Mouse (Mus musculus): ENCODE data around the gene 2310034G01Rik.

The 2310034G01Rik gene

DNA sequence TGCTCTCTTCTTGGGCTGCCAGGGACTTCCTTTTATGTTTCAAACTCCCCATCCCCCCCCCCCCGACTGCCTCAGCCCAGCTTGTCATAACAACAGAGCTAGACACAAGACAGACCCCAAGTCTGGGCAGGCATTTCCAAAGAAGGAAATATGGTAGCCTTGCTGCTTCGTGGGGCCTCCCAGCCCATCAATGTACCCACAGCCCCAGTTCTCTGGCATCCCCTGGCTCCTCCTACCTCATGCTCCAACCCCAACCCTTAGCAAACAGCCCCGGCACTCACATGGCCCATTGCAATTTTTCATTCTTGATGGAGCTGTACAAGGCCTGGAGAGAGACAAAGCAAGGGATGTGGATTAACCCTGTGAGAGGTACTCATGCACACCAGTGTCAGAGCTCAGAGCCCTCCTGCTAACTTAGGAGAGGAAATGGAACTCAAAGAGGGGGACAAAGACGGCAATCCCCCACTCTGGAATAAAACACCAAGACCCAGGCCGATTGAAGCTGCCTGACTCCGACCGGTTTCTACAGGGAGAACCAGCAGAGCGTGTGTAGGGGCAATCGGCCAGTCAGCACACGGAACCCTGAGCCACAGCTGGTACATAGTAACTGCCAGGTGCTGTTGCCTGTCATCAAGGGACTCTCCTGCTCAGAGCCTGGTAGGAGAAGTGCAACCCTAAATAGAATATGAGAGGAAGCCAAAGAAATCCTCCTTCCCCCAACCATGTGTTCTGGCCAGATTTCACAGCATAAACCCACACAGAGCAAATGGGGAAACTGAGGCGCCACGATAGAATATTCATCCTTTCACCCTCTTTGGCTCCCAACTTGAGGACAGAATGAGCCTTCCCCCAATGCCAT is 34.1 kb downstream of the 2310034G01Rik start:
- in situ Hi-C loops (cut with MboI, MseI), result no loop called here

DNA sequence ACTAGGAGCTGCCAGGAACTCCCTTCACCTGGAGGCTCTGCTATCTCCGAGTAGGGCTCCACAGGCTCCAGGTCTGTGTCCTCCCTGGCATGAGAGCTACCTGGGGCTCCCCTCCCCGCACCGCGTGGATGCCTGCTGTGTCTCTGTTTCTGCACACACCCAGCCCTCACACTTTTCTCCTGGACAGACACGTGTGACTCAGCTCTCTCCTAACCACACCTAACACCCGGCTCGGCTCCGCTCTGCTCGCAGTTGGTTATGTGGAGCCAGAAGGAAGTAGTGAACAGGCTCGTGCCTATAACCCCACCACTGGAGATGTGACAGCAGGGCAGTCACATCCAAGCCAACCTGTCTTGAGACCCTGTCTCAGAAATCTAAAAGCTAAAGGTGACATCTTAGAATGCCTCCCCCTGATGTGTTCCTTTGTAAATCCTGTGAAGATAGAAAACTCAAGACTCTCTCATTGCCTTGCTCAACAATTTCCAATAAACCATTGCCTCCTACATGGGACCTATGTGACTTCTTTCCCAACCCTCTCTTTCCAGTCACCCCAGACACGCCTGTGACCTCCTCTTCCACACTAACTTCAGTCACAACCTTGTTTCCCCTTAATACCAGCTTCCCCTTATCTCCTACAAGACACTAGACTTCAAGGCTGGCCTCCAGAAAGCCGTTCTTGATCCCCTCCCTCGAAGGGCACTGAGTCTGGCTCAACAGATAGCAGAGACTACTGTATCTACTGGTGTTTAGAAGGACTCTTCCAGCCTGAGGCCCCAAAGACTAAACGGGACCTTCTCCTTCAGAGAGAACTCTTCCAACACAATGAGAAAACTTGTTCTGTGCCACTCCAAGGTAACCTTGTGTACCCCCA is 35.0 kb downstream of the 2310034G01Rik start:
- in situ Hi-C loops (cut with MboI, MseI), result no loop called here

DNA sequence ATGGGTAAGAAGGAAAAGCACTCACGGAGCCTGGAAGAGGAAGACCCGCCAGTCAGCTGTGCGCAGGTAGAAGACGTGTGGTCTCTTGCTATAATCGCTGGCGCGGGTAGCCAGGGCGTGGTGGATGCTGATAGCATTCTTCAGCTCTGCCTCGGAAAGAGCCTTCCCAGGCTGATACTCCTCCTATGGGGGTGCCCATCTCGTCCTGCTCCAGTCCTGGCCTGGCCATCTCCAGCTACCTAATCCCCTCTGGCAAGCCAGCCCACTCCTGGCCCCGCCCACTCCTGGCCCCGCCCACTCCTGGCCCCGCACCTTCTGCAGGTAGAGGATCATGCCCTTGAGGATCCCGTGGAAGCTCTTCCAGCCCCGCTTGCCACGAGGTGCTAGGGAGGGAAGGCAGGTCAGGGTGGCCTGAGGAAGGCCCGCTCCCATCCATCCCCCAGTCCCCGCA is 35.9 kb downstream of the 2310034G01Rik start:
- in situ Hi-C loops (cut with MboI, MseI), result no loop called here

DNA sequence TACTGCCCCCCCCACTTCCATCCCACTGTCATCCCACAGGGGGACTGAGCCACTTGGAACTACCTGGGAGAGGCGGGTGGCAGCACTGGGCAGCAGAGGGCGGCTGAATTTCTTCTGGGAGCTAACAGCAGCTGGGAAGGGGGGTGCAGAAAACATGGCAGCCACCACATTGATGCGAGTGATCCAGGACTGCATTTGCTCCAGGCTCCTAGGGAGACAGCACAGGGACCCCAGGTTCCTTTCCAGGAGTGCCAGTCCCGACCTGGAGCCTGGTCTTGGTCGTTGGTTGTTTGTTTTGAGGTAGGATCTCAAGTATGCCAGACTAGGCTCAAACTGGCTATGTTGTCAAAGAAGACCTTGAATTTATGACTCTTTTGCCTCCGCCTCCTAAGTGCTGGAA is 36.5 kb downstream of the 2310034G01Rik start:
- in situ Hi-C loops (cut with MboI, MseI), result no loop called here

DNA sequence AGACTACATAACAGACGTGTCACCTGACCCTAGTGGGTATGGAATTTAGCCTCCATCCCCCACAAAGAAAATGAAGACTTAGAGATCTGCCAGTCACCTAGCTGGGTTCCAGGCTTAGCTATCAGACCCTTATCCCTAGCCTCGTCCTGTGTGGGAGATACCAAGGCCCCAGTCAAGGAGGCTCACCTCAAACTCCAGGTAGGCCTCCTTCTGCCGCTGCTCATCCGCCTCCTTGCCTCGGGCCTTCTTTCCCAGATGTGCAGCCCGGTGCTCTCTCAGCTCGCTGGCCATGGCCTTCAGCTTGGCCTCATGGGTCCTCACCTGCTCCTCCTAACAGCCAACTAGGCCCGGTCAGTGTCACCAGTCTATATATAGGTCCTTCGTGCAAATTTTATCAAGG is 37.0 kb downstream of the 2310034G01Rik start:
- in situ Hi-C loops (cut with MboI, MseI), result no loop called here

DNA sequence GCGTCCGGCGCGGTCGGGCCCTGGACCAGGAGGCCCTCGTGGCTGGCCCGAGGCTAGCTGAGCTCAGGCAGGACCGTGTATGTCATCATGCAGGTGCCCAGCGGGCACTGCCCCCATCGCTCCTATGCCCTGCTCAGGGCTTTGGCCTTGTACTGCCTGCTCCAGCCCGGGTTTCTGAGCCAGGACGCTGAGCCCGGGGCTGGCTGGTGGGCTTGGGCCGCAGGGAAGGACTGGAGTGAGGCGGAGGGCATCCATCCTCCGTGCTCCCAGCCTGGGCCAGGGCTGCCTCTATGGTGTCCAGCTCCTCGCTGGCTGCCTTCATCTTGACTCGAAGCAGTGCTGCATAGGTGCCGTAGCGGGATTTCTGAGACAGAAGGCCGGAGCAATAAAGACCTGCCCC is 37.5 kb downstream of the 2310034G01Rik start:
- in situ Hi-C loops (cut with MboI, MseI), result no loop called here

DNA sequence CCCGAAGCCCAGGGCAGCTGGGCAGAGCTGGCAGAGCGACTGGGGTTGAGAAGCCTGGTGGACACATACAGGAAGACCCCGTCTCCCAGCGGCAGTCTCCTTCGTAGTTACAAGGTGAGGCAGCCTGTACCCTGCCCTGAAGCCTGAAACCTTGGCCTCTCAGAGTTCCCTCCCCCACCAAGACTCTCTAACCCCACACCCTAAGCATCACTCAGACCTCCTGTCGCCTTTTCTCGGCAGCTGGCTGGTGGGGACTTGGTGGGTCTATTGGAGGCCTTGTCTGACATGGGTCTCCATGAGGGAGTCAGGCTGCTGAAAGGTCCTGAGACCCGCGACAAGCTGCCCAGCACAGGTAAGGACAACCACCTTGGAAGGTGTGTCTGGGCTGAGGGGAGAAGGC is 38.8 kb downstream of the 2310034G01Rik start:
- in situ Hi-C loops (cut with MboI, MseI), result no loop called here

DNA sequence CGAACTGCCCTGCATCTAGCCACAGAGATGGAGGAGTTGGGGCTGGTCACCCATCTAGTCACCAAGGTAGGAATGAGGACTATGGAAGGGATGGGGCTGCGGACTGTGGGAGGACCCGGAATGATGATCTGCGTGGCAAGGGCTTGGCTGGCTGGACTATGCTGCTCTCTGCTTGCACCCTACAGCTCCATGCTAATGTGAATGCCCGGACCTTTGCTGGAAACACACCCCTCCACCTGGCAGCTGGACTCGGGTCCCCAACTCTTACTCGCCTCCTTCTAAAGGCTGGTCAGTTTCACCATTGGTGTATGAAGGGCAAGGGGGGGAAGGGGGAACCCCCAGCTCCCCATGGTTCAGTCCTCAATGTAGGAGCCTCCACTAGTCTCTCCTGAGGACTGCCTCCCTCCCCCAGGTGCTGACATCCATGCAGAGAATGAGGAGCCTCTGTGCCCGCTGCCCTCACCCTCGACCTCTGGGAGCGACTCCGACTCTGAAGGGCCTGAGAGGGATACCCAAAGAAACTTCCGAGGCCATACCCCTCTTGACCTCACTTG is 39.7 kb downstream of the 2310034G01Rik start:
- in situ Hi-C loops (cut with MboI, MseI), result no loop called here

DNA sequence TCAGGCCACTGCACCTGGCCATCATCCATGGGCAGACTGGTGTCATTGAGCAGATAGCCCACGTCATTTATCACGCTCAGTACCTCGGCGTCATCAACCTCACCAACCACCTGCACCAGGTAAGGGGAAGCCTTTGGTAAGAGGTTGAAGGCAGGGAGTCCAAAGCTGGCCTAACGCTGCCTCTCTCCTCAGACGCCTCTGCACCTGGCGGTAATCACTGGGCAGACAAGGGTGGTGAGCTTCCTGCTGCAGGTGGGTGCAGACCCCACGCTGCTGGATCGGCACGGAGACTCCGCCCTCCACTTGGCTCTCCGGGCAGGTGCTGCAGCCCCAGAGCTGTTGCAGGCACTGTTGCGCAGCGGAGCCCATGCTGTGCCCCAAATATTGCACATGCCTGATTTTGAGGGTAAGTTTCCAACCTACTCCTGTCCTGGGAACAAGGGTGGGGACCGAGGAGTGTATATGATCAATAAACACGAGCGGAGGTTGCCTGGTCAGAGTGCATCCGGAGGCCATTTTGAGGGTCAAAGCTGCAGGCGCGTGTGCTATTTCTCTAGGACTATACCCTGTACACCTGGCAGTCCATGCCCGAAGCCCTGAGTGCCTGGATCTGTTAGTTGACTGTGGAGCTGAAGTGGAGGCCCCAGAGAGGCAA is 40.3 kb downstream of the 2310034G01Rik start:
- in situ Hi-C loops (cut with MboI, MseI), result loop anchor here (10.0 kb wide), 2 partner anchors 175 to 1275 kb away; partner anchors contain the start of gene Elovl3

DNA sequence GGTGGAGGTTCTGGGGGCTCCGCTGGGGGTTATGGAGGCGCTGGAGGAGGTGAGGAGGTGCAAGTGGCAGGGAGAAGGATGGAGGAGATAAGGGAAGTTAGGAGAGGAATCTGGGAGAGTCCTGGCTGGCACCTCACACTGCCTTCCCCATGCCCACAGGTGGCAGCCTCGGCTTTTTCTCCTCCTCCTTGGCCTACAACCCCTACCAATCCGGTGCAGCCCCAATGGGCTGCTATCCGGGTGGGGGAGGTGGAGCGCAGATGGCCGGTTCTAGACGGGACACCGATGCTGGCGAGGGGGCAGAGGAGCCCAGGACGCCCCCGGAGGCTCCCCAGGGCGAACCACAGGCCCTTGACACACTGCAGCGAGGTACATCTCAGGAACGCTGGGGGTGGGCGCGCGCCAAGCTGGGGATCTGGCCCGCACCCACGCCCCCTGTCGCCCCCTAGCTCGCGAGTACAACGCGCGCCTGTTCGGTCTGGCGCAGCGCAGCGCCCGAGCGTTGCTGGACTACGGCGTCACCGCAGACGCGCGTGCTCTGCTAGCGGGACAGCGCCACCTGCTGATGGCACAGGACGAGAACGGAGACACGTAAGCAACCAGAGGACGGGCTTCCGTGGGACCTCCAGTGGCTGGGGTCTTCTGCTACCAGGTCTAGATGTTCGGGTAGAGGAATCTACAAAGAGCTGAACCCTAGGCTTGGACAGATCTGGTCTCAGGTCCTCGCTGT is 41.2 kb downstream of the 2310034G01Rik start:
- in situ Hi-C loops (cut with MboI, MseI), result loop anchor here (10.0 kb wide), 2 partner anchors 174 to 1274 kb away; partner anchors contain the start of gene Elovl3

DNA sequence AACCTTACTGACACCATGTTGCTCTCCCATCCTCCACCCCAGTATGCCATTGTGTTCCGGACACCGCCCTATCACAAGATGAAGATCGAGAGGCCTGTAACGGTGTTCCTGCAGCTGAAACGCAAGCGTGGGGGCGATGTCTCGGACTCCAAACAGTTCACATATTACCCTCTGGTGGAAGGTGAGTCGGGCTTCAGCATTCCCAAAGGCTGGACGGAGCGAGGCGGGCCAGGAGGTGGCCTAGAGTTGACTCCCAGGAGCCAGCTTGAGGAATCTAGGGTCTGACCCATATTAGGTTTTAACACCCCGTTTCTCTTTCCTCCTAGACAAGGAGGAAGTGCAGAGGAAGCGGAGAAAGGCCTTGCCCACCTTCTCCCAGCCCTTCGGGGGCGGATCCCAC is 41.8 kb downstream of the 2310034G01Rik start:
- in situ Hi-C loops (cut with MboI, MseI), result loop anchor here (10.0 kb wide), 2 partner anchors 174 to 1274 kb away; partner anchors contain the start of gene Elovl3

DNA sequence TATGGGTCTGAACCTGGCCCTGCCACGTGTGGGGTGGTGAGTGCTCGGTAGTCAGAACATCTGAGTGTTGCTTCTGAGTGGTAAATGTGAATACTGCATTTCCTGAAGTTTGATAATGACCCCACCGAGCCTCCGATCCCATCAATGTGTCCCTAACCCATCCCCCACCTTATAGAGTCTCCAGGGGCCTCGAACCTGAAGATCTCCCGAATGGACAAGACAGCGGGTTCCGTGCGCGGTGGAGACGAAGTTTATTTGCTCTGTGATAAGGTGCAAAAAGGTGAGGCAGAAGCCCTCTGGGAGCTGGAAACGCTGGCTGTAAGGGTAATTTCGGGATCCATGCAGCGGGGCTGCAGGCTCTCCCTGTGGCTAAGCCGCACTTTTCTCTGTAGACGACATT is 42.3 kb downstream of the 2310034G01Rik start:
- in situ Hi-C loops (cut with MboI, MseI), result loop anchor here (10.0 kb wide), 2 partner anchors 173 to 1273 kb away; partner anchors contain the start of gene Elovl3

DNA sequence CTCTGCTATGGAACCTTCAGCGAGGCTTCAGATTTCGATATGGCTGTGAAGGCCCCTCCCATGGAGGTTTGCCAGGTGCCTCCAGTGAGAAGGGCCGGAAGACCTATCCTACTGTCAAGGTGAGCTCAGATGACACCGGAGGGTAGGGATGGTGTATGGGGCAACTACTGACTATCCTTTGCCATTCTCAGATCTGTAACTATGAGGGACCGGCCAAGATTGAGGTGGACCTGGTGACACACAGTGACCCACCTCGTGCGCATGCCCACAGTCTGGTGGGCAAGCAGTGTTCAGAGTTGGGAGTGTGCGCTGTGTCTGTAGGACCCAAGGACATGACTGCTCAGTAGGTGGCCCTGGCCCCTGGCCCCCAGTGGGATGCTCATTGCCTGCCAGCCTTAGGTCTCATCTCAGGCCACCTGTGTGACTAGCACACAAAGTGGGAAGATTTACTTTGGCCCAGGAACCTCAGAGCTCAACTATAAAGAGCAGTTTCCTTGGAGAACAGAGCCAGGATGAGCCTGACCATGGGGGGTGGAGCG is 43.3 kb downstream of the 2310034G01Rik start:
- in situ Hi-C loops (cut with MboI, MseI), result loop anchor here (10.0 kb wide), 2 partner anchors 172 to 1272 kb away; partner anchors contain the start of gene Elovl3

DNA sequence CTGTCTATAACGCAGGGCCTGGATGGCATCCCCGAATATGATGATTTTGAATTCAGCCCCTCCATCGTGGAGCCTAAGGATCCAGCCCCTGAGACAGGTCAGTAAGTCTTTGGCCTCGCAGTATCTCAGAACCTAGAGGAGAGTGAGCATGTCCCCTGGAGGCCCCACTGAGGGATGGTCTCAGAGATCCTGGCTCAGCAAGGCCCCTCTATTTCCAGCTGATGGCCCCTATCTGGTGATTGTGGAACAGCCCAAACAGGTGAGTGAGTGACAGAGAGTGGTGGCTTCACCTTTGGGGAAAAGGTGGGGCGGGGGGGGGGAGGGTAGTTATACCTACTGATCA is 43.9 kb downstream of the 2310034G01Rik start:
- in situ Hi-C loops (cut with MboI, MseI), result loop anchor here (10.0 kb wide), 2 partner anchors 171 to 1271 kb away; partner anchors contain the start of gene Elovl3

DNA sequence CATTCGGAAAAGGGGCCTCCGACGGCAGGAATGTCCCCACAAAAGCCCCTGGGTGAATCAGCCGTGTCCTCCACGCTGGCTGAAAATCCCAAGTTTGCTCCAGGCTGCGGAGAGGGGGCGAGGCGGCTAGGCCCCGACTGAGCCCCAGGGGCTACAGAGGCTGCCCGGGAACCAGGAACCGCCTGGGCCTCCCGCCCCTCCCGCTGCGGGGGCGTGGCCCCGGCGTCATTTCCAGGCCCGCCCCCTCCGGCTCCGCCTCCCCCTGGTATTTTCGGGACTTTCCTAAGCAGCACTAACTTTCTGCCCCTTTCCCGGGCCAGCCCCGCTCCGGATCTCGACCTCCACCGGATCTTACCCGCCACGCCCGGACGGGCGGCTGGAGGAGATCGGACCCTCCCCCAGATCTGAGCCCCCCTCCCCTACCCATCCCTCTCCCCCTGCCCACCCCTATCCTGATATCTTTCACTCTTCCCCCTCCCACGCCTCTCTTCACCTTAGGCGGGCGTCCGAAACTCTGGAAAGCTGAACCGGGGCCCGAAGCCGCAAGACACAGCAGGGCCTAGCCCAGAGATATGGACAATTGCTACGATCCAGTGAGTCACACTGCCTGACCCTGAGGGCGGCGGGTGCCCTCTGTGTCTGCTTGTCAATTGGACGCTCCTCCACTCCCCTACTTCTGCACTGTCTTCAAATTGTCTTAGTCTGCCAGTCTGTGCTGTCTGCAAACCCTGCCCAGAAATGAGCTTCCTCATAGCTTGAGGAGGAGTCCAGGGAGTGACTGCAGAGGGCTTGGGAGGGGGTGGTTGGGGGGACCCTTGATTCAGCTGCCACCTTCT is 44.5 kb downstream of the 2310034G01Rik start:
- in situ Hi-C loops (cut with MboI, MseI), result loop anchor here (10.0 kb wide), 2 partner anchors 171 to 1271 kb away; partner anchors contain the start of gene Elovl3

DNA sequence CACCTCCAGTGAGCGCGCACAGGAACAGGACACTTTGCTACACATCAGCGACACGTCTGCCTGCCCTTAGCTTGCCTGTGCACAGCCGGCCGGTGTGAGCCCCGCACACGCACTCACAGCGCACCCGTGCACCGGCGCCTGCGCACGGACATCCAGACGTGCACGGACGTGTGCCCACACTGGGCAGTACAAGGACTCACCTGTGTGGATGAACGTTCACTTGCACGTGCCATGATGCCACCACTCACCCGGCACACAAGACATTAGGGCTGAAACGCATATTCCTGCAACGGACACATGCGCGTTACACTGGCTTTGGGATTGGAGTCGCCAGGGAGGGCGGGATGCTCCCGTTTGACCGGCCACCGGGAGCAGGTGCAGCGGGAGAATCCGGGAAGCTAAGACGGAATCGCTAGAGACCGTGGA is 45.2 kb downstream of the 2310034G01Rik start:
- in situ Hi-C loops (cut with MboI, MseI), result loop anchor here (10.0 kb wide), 2 partner anchors 170 to 1270 kb away; partner anchors contain the start of gene Elovl3

DNA sequence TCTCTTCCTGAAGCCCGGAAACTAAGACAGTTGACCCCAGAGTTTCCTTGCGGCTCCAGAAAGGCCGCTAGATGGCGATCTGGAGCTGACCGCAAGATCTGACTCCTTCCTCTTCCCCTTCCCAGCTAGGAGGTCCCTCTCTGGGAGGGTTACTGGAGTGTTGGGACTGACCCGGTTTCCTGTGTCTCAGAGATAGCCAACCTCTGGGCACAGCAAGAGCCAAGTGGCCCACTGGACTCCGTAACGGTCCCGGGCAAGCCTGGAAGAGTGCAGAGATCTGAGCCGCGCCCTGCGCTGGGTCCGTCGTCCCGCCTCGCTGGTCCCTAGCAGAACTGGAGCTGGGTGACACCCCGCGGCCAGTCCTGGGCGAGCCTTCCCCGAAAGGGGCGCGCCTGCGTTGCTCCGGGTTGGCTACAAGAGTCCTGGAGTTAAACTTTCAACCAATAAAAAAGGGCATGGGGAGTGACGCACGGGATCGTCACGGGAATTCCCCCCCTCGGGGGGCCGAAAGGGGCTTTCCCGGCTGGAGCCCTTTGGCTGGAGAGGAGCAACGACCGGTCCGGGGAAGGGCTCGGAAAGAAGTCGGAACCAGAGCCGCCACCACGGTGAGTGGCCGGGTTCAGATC is 45.8 kb downstream of the 2310034G01Rik start, which contains the start of gene Nfkb2:
Gene Nfkb2, plus strand, starts transcription at position 105 of the 626 bp plus-strand sequence.
- in situ Hi-C loops (cut with MboI, MseI), result loop anchor here (10.0 kb wide), 2 partner anchors 170 to 1270 kb away; partner anchors contain the start of gene Elovl3

Measured in T-helper 2 cell (primary cell).